Comparison of ENCODE assay signal across 9 mouse cellular contexts in the genomic region with DNA sequence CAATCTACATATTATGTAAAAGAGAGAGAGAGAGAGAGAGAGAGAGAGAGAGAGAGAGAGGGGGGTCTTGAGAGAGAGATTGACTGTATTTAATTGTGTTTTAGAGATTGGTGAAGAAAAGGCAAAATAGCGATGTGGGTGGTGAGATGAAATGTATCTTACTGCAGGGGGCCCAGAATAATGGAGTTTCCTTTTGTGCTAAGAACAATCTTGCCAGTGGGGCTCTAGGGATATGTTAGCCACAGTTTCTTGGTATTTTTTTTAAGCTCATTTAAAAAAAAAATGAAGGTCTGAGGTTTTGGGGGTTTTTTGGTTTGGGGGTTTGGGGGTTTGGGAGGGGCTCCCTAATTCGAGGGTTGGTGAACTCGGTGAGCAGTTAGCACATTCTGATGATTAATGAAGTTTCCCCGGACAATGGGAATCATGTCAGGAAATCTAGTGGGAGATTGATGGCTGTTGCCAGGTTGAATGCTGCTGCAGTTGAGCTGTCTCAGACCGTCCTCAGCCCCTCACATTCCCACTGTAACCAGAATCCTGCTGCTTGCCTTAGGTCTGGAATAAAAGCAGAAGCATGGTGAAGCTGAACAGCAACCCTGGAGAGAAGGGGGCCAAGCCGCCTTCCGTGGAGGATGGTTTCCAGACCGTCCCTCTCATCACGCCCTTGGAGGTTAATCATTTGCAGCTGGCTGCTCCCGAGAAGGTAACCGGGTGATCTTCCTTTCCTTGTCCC. TPM values are rescaled to one million over a fixed set of nuclear protein-coding genes. Genes with fewer than 3 reads are reported as not detected.
DNase-seq lines count a peak whose midpoint lies in the region; ATAC-seq and TF ChIP-seq lines count a peak whose summit lies in the region.
"Had no signal": no experiment of that assay in that cellular context is flagged by ENCODE, and none has a peak within 500 bp of the region (broad histone marks: within the 10 kb centered on the region; RNA-seq: fewer than 3 reads in every experiment).

No protein-coding gene starts in this region.

- 0 out of 2 replicates have a peak overlapping the region, but pooled peaks have one; percentile 4 for H3K4me2 ChIP-seq in stomach, embryonic 16.5 days (ENCODE audit: low read depth, low read length)
- no peak overlapping the region for H3K4me2 ChIP-seq in stomach, postnatal 0 days (replicated peaks; ENCODE audit: low read depth)
- H3K4me2 ChIP-seq in hindbrain, embryonic 12.5 days (replicated peaks) = peak overlapping the region; percentile 64

- H3K4me3 ChIP-seq in stomach, embryonic 16.5 days (replicated peaks; ENCODE audit: low read length) = no peak overlapping the region
- H3K4me3 ChIP-seq in stomach, postnatal 0 days (ENCODE audit: low read depth, low read length) = no peak overlapping the region
- H3K4me3 ChIP-seq in hindbrain, embryonic 12.5 days = peak overlapping the region; percentile 41
- H3K4me3 ChIP-seq in midbrain, embryonic 10.5 days = peak overlapping the region; percentile 53

- TF ChIP-seq CTCF in stomach, postnatal 0 days (IDR thresholded peaks at IDR 0.05; ENCODE audit: low read depth) = no peak

- WGBS in stomach, embryonic 16.5 days = 10% methylated on average over 11 of the region's 11 CpGs
- WGBS in stomach, postnatal 0 days = 14% methylated on average over 11 of the region's 11 CpGs
- WGBS in hindbrain, embryonic 12.5 days = 0% methylated on average over 11 of the region's 11 CpGs
- WGBS in midbrain, embryonic 10.5 days = 3% methylated on average over 11 of the region's 11 CpGs

- DNase-seq in stomach, postnatal 0 days (ENCODE audit: low spot score) = no peak
- peak; percentile 43 for DNase-seq in midbrain, embryonic 10.5 days (ENCODE audit: low spot score)
- no peak for DNase-seq in gastrocnemius, postnatal 25 days
- no peak for DNase-seq in layer of hippocampus, postnatal 10 days (ENCODE audit: low spot score in 2 of 2)
- no peak for DNase-seq in gastrocnemius, postnatal 10 days
- DNase-seq in adrenal gland, postnatal 36 days = no peak
- DNase-seq: heart, postnatal 10 days had no signal

- H3K27ac ChIP-seq in stomach, embryonic 16.5 days (ENCODE audit: low read length) = no peak overlapping the region
- H3K27ac ChIP-seq in stomach, postnatal 0 days (replicated peaks) = no peak overlapping the region
- H3K27ac ChIP-seq in hindbrain, embryonic 12.5 days = peak overlapping the region; percentile 94
- H3K27ac ChIP-seq in midbrain, embryonic 10.5 days (replicated peaks) = peak overlapping the region; percentile 88

- H3K9me3 ChIP-seq in stomach, embryonic 16.5 days (replicated peaks; ENCODE audit: control insufficient read depth, low read length) = no peaks in the 10 kb centered on the region
- H3K9me3 ChIP-seq in stomach, postnatal 0 days (ENCODE audit: control insufficient read depth, low read length) = no peaks in the 10 kb centered on the region
- H3K9me3 ChIP-seq in hindbrain, embryonic 12.5 days (replicated peaks) = peaks cover 6% of the 10 kb centered on the region
- peaks cover 10% of the 10 kb centered on the region for H3K9me3 ChIP-seq in midbrain, embryonic 10.5 days (replicated peaks)

- H3K36me3 ChIP-seq in stomach, embryonic 16.5 days (ENCODE audit: control insufficient read depth, insufficient read depth, low read length) = no peaks in the 10 kb centered on the region
- H3K36me3 ChIP-seq in stomach, postnatal 0 days (ENCODE audit: control insufficient read depth, insufficient read depth, low read length) = no peaks in the 10 kb centered on the region
- H3K36me3 ChIP-seq in hindbrain, embryonic 12.5 days = peaks cover 29% of the 10 kb centered on the region
- H3K36me3 ChIP-seq in midbrain, embryonic 10.5 days = peaks cover 31% of the 10 kb centered on the region

- no peaks in the 10 kb centered on the region for H3K27me3 ChIP-seq in stomach, embryonic 16.5 days (ENCODE audit: control insufficient read depth, insufficient read depth, low read length)
- H3K27me3 ChIP-seq in stomach, postnatal 0 days (ENCODE audit: control insufficient read depth, insufficient read depth, low read length) = no peaks in the 10 kb centered on the region
- no peaks in the 10 kb centered on the region for H3K27me3 ChIP-seq in hindbrain, embryonic 12.5 days
- H3K27me3 ChIP-seq in midbrain, embryonic 10.5 days (ENCODE audit: low read depth, poor library complexity, severe bottlenecking) = 0 out of 2 replicates have a peak, but pooled peaks cover 4% of the 10 kb centered on the region

- TF ChIP-seq EP300 in stomach, postnatal 0 days (optimal IDR thresholded peaks at IDR 0.05) = no peak

- H3K4me1 ChIP-seq in stomach, embryonic 16.5 days (ENCODE audit: control insufficient read depth, insufficient read depth, low read length) = no peaks in the 10 kb centered on the region; the same call in 1 of the 2 replicates
- H3K4me1 ChIP-seq in stomach, postnatal 0 days (replicated peaks; ENCODE audit: control insufficient read depth, insufficient read depth) = no peaks in the 10 kb centered on the region
- peaks cover 21% of the 10 kb centered on the region for H3K4me1 ChIP-seq in hindbrain, embryonic 12.5 days
- H3K4me1 ChIP-seq in midbrain, embryonic 10.5 days = peaks cover 47% of the 10 kb centered on the region

- ATAC-seq in stomach, embryonic 16.5 days (ENCODE audit: insufficient read depth, low FRiP score) = no peak
- ATAC-seq in stomach, postnatal 0 days (ENCODE audit: low FRiP score, low TSS enrichment) = no peak
- peak; percentile 23; the same call in 1 of the 2 replicates for ATAC-seq in hindbrain, embryonic 12.5 days (ENCODE audit: low FRiP score)

- no peak overlapping the region for H3K9ac ChIP-seq in stomach, embryonic 16.5 days (ENCODE audit: low read length)
- no peak overlapping the region for H3K9ac ChIP-seq in stomach, postnatal 0 days (ENCODE audit: low read length)
- peak overlapping the region; percentile 68 for H3K9ac ChIP-seq in hindbrain, embryonic 12.5 days

RNA-seq across cellular contexts. Expression of a gene that starts 1.1 kb away (rescaled TPM):
- polyA plus RNA-seq in stomach, embryonic 16.5 days (2015; fragmentation: Nextera tagmentation; extraction: Ambion mirVana) = 7.8 and 8.2 TPM in 2 replicates
- polyA plus RNA-seq in stomach, postnatal 0 days (2015; fragmentation: Nextera tagmentation; extraction: Ambion mirVana) = 6.1 and 6.5 TPM in 2 replicates
- polyA plus RNA-seq in hindbrain, embryonic 12.5 days (2016; fragmentation: Nextera tagmentation; extraction: Ambion mirVana) = 190 and 217 TPM in 2 replicates
- polyA plus RNA-seq in midbrain, embryonic 10.5 days (2016; fragmentation: Nextera tagmentation; extraction: Ambion mirVana) = 25.7 and 51.3 TPM in 2 replicates
- total RNA-seq in gastrocnemius, postnatal 25 days (2021) = under 1 TPM; 0.26 to 0.35 TPM
- total RNA-seq in layer of hippocampus, postnatal 10 days (2021) = 100 to 1,000 TPM; 848 to 920 TPM
- total RNA-seq in gastrocnemius, postnatal 10 days (2021) = 1 to 10 TPM; 1.3 to 2.6 TPM
- total RNA-seq in adrenal gland, postnatal 36 days (2021) = 10 to 100 TPM; 24.3 to 26.1 TPM

RNA-seq across cellular contexts. Expression of a gene that starts 36.0 kb away (rescaled TPM):
- polyA plus RNA-seq in stomach, embryonic 16.5 days (2015; fragmentation: Nextera tagmentation; extraction: Ambion mirVana) = 0.06 TPM in 1 of 2 replicates, not detected in the other
- 0.08 and 0.10 TPM in 2 replicates for polyA plus RNA-seq in stomach, postnatal 0 days (2015; fragmentation: Nextera tagmentation; extraction: Ambion mirVana)
- 0.40 and 0.58 TPM in 2 replicates for polyA plus RNA-seq in hindbrain, embryonic 12.5 days (2016; fragmentation: Nextera tagmentation; extraction: Ambion mirVana)
- polyA plus RNA-seq in midbrain, embryonic 10.5 days (2016; fragmentation: Nextera tagmentation; extraction: Ambion mirVana) = 0.11 and 0.27 TPM in 2 replicates
- total RNA-seq in gastrocnemius, postnatal 25 days (2021) = not detected
- not detected for total RNA-seq in layer of hippocampus, postnatal 10 days (2021)
- not detected for total RNA-seq in gastrocnemius, postnatal 10 days (2021)
- total RNA-seq in adrenal gland, postnatal 36 days (2021) = not detected
- total RNA-seq: heart, postnatal 10 days had no signal

Comparison
In these comparisons a context has a peak if more than half of its experiments do, and no peak if none do; other contexts are left out.
1. H3K27ac ChIP-seq: peak in hindbrain, embryonic 12.5 days (single experiment) and midbrain, embryonic 10.5 days (single experiment); none in stomach, embryonic 16.5 days (single experiment) and stomach, postnatal 0 days (single experiment).
2. H3K4me3 ChIP-seq: peak in hindbrain, embryonic 12.5 days (single experiment) and midbrain, embryonic 10.5 days (single experiment); none in stomach, embryonic 16.5 days (single experiment) and stomach, postnatal 0 days (single experiment).
3. RNA of a gene that starts 1.1 kb away (total RNA-seq): 848 to 920 TPM in layer of hippocampus, postnatal 10 days; 24.3 to 26.1 TPM in adrenal gland, postnatal 36 days, 1.3 to 2.6 TPM in gastrocnemius, postnatal 10 days and 0.26 to 0.35 TPM in gastrocnemius, postnatal 25 days; every median in the first group is over 10 times any median in the second.